Mouse (Mus musculus): ENCODE measurements at regions not wholly inside any gene's neighbourhood (a gene's known extent, or its start where the extent isn't known, plus 50 kb on each side); places are given as distances from the start of the nearest gene placed in this dataset.
"Not testable (repeated sequence)": the region's sequence is repeated elsewhere in the genome, so short reads cannot be mapped to it uniquely, and the experiment has no call there.

DNA sequence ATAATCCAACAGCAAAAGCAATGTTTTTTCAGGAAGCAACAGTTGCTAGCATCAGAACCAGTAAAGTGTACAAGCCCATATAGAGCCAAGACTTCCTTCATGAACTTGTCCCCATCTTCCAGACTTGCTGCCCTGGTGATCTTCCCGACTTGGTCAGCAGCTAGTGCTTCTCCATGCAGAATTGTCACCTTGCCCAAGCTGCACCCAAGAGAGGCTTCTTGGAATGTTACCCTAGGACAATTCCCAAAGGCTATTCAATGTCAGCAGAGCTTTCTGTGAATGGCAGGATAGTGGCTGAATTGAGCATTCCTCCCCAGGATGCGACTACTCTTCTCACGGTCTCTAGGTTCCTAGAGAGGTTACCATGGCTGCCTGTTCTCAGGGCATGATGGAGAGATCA, 479.6 kb upstream of the BB014433 start:
- Histone ChIP-seq H3K4me3 (ENCODE audit: low read depth, low read length) (no peak overlapping the region), H3K9ac (replicated peaks; ENCODE audit: low read length) (no peak overlapping the region), H3K4me2 (ENCODE audit: low read depth, low read length) (no peak overlapping the region), H3K4me1 (ENCODE audit: control insufficient read depth, insufficient read depth, low read length) (no peaks in the 10 kb centered on the region), H3K36me3 (replicated peaks; ENCODE audit: control insufficient read depth, insufficient read depth, low read depth, low read length) (no peaks in the 10 kb centered on the region), H3K9me3 (replicated peaks; ENCODE audit: control insufficient read depth, low read length) (no peaks in the 10 kb centered on the region), H3K27me3 (ENCODE audit: control insufficient read depth, insufficient read depth, low read length) (no peaks in the 10 kb centered on the region), H3K27ac (replicated peaks; ENCODE audit: low read depth, low read length) (no peak overlapping the region)
- ATAC-seq (replicated peaks; ENCODE audit: insufficient number of reproducible peaks, low FRiP score, low TSS enrichment, low read depth), result no peak
- no peak for DNase-seq (ENCODE audit: low spot score)
- WGBS, result 88% methylated on average over 3 of the region's 3 CpGs

DNA sequence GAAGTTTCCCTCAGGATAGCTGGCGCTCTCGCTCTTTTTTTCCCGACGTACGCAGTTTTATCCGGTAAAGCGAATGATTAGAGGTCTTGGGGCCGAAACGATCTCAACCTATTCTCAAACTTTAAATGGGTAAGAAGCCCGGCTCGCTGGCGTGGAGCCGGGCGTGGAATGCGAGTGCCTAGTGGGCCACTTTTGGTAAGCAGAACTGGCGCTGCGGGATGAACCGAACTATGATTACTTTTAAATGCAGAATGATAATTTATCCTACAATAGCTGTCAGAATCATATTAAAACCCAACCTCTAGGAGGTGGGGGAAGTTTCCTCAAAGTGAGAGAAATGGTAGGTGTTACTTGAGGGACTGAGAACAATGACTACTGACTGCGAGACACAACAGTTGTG, 474.0 kb upstream of the BB014433 start:
- H3K27ac ChIP-seq (replicated peaks; ENCODE audit: low read depth, low read length), result not testable (repeated sequence)

DNA sequence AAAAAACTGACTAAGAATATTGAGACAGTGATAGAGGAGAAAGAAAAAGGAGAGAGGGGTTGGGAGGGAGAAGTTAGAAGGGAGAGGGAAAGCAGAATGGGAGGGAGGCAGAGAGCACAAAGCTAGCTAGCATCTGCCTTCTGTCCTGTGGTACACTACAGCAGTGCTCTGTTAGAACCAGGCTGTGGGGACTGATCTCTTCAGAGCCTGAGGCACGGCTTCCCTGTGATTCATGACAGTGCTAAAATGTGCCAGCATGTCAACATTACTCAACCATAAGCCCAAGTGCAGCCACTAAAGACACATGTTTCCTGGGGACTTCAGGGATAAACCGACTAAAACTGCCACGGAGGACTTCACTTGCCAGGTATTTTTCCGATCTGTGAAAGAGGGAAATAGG, 455.1 kb upstream of the BB014433 start:
- 82% methylated on average over 4 of the region's 4 CpGs for WGBS
- Histone ChIP-seq H3K4me1 (ENCODE audit: control insufficient read depth, insufficient read depth, low read length) (no peaks in the 10 kb centered on the region), H3K27ac (replicated peaks; ENCODE audit: low read depth, low read length) (no peak overlapping the region), H3K4me2 (ENCODE audit: low read depth, low read length) (no peak overlapping the region), H3K36me3 (replicated peaks; ENCODE audit: control insufficient read depth, insufficient read depth, low read depth, low read length) (no peaks in the 10 kb centered on the region), H3K9ac (replicated peaks; ENCODE audit: low read length) (no peak overlapping the region), H3K27me3 (ENCODE audit: control insufficient read depth, insufficient read depth, low read length) (no peaks in the 10 kb centered on the region), H3K9me3 (replicated peaks; ENCODE audit: control insufficient read depth, low read length) (no peaks in the 10 kb centered on the region), H3K4me3 (ENCODE audit: low read depth, low read length) (no peak overlapping the region)
- DNase-seq (ENCODE audit: low spot score) (no peak), ATAC-seq (replicated peaks; ENCODE audit: insufficient number of reproducible peaks, low FRiP score, low TSS enrichment, low read depth) (no peak)

More for the DNA sequence above, 474.0 kb upstream of the BB014433 start:
- not testable (repeated sequence) for H3K9ac ChIP-seq (replicated peaks; ENCODE audit: low read length); H3K4me2 ChIP-seq (ENCODE audit: low read depth, low read length); H3K27me3 ChIP-seq (ENCODE audit: control insufficient read depth, insufficient read depth, low read length); H3K4me3 ChIP-seq (ENCODE audit: low read depth, low read length); H3K4me1 ChIP-seq (ENCODE audit: control insufficient read depth, insufficient read depth, low read length); ATAC-seq (replicated peaks; ENCODE audit: insufficient number of reproducible peaks, low FRiP score, low TSS enrichment, low read depth); DNase-seq (ENCODE audit: low spot score); H3K9me3 ChIP-seq (replicated peaks; ENCODE audit: control insufficient read depth, low read length); H3K36me3 ChIP-seq (replicated peaks; ENCODE audit: control insufficient read depth, insufficient read depth, low read depth, low read length)
- 76% methylated on average over 18 of the region's 19 CpGs for WGBS

DNA sequence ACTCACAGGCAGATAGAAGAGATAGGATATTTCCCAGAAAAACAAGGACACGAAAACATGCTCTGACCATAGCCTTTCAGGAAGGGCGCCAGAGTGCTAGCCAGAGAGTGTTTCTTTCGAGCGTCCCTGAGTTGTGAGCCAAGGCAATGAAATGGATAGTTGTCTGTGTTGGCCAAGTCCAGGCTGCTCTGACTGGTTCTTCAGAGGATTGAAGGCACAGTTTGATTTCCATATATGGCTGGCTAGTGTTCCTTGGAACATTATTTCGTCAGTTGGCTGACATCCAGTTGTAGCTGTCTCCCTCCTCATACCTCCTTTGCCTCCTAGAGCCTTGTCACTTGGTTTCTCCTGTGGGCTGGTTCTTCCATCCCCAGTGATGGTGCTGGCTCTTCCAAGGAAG, 451.7 kb upstream of the BB014433 start:
- Histone ChIP-seq H3K9ac (replicated peaks; ENCODE audit: low read length) (no peak overlapping the region), H3K36me3 (replicated peaks; ENCODE audit: control insufficient read depth, insufficient read depth, low read depth, low read length) (no peaks in the 10 kb centered on the region), H3K4me2 (ENCODE audit: low read depth, low read length) (no peak overlapping the region), H3K27ac (replicated peaks; ENCODE audit: low read depth, low read length) (no peak overlapping the region), H3K9me3 (replicated peaks; ENCODE audit: control insufficient read depth, low read length) (no peaks in the 10 kb centered on the region), H3K4me1 (ENCODE audit: control insufficient read depth, insufficient read depth, low read length) (no peaks in the 10 kb centered on the region), H3K4me3 (ENCODE audit: low read depth, low read length) (no peak overlapping the region), H3K27me3 (ENCODE audit: control insufficient read depth, insufficient read depth, low read length) (no peaks in the 10 kb centered on the region)
- ATAC-seq (replicated peaks; ENCODE audit: insufficient number of reproducible peaks, low FRiP score, low TSS enrichment, low read depth) (no peak), DNase-seq (ENCODE audit: low spot score) (no peak)
- 86% methylated on average over 5 of the region's 5 CpGs for WGBS

DNA sequence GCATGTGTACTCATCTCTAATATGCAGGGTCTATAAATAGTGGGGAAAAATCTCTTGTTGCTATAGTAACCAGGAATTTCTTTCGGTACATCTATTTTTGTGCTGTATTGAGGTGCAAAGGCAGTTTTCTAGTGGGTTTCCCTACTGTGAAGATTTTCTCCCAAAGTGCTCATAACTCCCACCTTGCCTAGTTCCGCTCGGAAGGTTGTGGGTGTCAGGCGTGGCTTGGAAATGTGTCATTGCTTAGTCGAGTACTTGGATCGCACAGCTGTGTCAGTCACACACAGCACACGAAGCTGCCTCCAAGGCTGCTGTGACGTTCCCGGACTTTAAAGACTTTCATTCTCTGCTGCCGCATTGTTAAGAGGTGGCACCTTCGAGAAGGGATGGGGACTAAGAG, 450.4 kb upstream of the BB014433 start:
- no peaks in the 10 kb centered on the region for H3K27me3 ChIP-seq (ENCODE audit: control insufficient read depth, insufficient read depth, low read length)
- no peak overlapping the region for H3K4me2 ChIP-seq (ENCODE audit: low read depth, low read length)
- H3K9ac ChIP-seq (replicated peaks; ENCODE audit: low read length), result no peak overlapping the region
- H3K36me3 ChIP-seq (replicated peaks; ENCODE audit: control insufficient read depth, insufficient read depth, low read depth, low read length), result no peaks in the 10 kb centered on the region
- no peaks in the 10 kb centered on the region for H3K4me1 ChIP-seq (ENCODE audit: control insufficient read depth, insufficient read depth, low read length)
- DNase-seq (ENCODE audit: low spot score) (no peak), ATAC-seq (replicated peaks; ENCODE audit: insufficient number of reproducible peaks, low FRiP score, low TSS enrichment, low read depth) (no peak)
- H3K27ac ChIP-seq (replicated peaks; ENCODE audit: low read depth, low read length), result no peak overlapping the region
- H3K9me3 ChIP-seq (replicated peaks; ENCODE audit: control insufficient read depth, low read length), result no peaks in the 10 kb centered on the region
- WGBS, result 83% methylated on average over 11 of the region's 11 CpGs
- no peak overlapping the region for H3K4me3 ChIP-seq (ENCODE audit: low read depth, low read length)

DNA sequence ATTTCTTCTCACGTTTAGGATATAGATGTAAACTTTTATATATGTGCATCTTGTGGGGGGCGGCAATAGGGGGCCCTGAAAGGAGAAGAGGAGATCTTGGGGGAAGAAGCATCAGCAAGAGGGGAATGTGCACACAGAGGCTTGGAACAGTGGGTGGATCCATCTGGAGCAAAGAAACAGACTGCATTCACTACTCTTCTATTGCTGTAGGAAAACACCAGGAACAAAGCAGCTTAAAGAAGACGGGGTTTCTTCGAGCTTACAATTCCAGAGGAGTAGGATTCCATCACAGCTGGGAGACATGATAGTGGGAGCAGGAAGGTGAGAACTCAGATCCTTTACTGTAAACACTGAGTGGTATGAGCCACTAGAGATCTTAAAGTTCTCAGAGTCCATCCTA, 444.9 kb upstream of the BB014433 start:
- no peak for DNase-seq (ENCODE audit: low spot score)

DNA sequence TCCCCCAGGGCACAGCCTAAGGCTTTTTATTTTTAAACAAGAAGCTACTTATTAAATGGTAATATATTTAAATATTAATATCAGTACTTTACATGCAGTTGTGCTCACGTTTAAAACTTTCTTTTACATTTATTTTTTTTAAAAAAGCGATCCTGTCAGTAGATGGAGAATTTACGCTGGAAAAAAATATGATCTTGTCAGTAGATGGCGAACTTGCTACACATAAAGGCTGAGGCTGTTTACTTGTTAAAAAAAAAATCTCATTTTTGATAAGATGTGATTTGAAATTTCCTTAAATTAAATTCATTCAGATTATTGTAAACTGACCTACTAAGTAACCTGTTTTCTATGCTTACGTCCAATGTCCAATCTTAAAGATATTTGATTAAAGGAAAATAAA, 441.7 kb upstream of the BB014433 start:
- no peak overlapping the region for H3K27ac ChIP-seq (replicated peaks; ENCODE audit: low read depth, low read length)
- no peak overlapping the region for H3K4me3 ChIP-seq (ENCODE audit: low read depth, low read length)
- DNase-seq (ENCODE audit: low spot score), result peak; percentile 11
- no peak overlapping the region for H3K9ac ChIP-seq (replicated peaks; ENCODE audit: low read length)
- no peaks in the 10 kb centered on the region for H3K36me3 ChIP-seq (replicated peaks; ENCODE audit: control insufficient read depth, insufficient read depth, low read depth, low read length)
- H3K9me3 ChIP-seq (replicated peaks; ENCODE audit: control insufficient read depth, low read length), result no peaks in the 10 kb centered on the region
- ATAC-seq (replicated peaks; ENCODE audit: insufficient number of reproducible peaks, low FRiP score, low TSS enrichment, low read depth), result no peak
- WGBS, result 69% methylated on average over 5 of the region's 5 CpGs
- no peak overlapping the region for H3K4me2 ChIP-seq (ENCODE audit: low read depth, low read length)
- no peaks in the 10 kb centered on the region for H3K27me3 ChIP-seq (ENCODE audit: control insufficient read depth, insufficient read depth, low read length)
- no peaks in the 10 kb centered on the region for H3K4me1 ChIP-seq (ENCODE audit: control insufficient read depth, insufficient read depth, low read length)

More for the DNA sequence above, 444.9 kb upstream of the BB014433 start:
- Histone ChIP-seq H3K9ac (replicated peaks; ENCODE audit: low read length) (no peak overlapping the region), H3K36me3 (replicated peaks; ENCODE audit: control insufficient read depth, insufficient read depth, low read depth, low read length) (no peaks in the 10 kb centered on the region), H3K4me1 (ENCODE audit: control insufficient read depth, insufficient read depth, low read length) (no peaks in the 10 kb centered on the region), H3K4me3 (ENCODE audit: low read depth, low read length) (no peak overlapping the region), H3K4me2 (ENCODE audit: low read depth, low read length) (no peak overlapping the region), H3K27ac (replicated peaks; ENCODE audit: low read depth, low read length) (no peak overlapping the region), H3K27me3 (ENCODE audit: control insufficient read depth, insufficient read depth, low read length) (no peaks in the 10 kb centered on the region), H3K9me3 (replicated peaks; ENCODE audit: control insufficient read depth, low read length) (no peaks in the 10 kb centered on the region)
- no peak for ATAC-seq (replicated peaks; ENCODE audit: insufficient number of reproducible peaks, low FRiP score, low TSS enrichment, low read depth)
- WGBS, result 71% methylated on average over 4 of the region's 4 CpGs

DNA sequence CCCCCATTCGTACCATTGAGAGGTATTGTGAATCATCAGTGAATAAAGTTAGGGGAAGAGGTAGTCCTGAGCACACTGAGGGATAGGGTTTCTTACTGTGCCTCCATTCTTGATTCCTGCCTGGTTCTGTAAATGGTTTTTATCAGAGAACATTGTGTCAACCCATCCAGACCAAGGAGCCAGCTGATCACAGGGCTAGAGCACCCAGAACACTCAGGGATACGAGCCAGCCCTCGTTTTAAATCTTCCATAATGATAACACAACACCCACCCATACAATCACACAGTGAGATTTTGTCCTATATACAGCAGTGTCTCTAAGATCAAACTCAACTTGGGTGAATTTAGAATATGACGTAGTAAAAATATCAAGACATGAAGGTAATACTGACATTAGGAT, 424.7 kb upstream of the BB014433 start:
- Histone ChIP-seq H3K9me3 (replicated peaks; ENCODE audit: control insufficient read depth, low read length) (no peaks in the 10 kb centered on the region), H3K4me2 (ENCODE audit: low read depth, low read length) (no peak overlapping the region), H3K27me3 (ENCODE audit: control insufficient read depth, insufficient read depth, low read length) (no peaks in the 10 kb centered on the region), H3K4me3 (ENCODE audit: low read depth, low read length) (no peak overlapping the region), H3K4me1 (ENCODE audit: control insufficient read depth, insufficient read depth, low read length) (no peaks in the 10 kb centered on the region), H3K9ac (replicated peaks; ENCODE audit: low read length) (no peak overlapping the region), H3K36me3 (replicated peaks; ENCODE audit: control insufficient read depth, insufficient read depth, low read depth, low read length) (no peaks in the 10 kb centered on the region), H3K27ac (replicated peaks; ENCODE audit: low read depth, low read length) (no peak overlapping the region)
- 78% methylated on average over 4 of the region's 4 CpGs for WGBS
- no peak for ATAC-seq (replicated peaks; ENCODE audit: insufficient number of reproducible peaks, low FRiP score, low TSS enrichment, low read depth)
- DNase-seq (ENCODE audit: low spot score), result no peak

All from embryonic facial prominence, embryonic 11.5 days (tissue).